Mouse (Mus musculus) MEL (cell line): ENCODE results near the gene 1700018F24Rik. TPM values are rescaled to one million over a fixed set of nuclear protein-coding genes. Genes with fewer than 3 reads are reported as not detected.
A peak's percentile ranks its signal among the peaks of the same experiment; 100 is the strongest.

ENCODE experiments used
- DNase-seq: peaks from one replicate; pipeline ENCODE4 v3.0.0; 2011; ENCODE audit warnings: low read depth, low spot score
- H3K27ac ChIP-seq: 2 replicates; pipeline ENCODE4 v1.5.1; 2012; ENCODE audit warnings: low read depth, mild to moderate bottlenecking, control low read depth, low read length, moderate library complexity; ENCODE audit not compliant: control insufficient read depth
- H3K27me3 ChIP-seq, 2 experiments: fragments of 150-350 bp in 1 of 2; sonication (generic) in 1 of 2; 2 replicates each; pipeline ENCODE4 v1.6.1; 2012; ENCODE audit warnings: low read length in 2 of 2, mild to moderate bottlenecking in 2 of 2, improper control_type of control experiment in 1 of 2, moderate library complexity in 1 of 2; ENCODE audit not compliant: insufficient read depth in 2 of 2, control insufficient read depth in 1 of 2
- H3K36me3 ChIP-seq, 2 experiments: 2 replicates each; pipeline ENCODE4 v1.6.1; 2012 to 2014; ENCODE audit warnings: low read length in 2 of 2, improper control_type of control experiment in 1 of 2, inconsistent platforms in 1 of 2, mild to moderate bottlenecking in 1 of 2; ENCODE audit not compliant: insufficient read depth in 2 of 2, control insufficient read depth in 1 of 2
- H3K4me1 ChIP-seq, 2 experiments: fragments of 150-350 bp in 1 of 2; sonication (generic) in 1 of 2; 2 replicates each; pipeline ENCODE4 v1.6.1; 2012; ENCODE audit warnings: low read length in 2 of 2, improper control_type of control experiment in 1 of 2, mild to moderate bottlenecking in 1 of 2; ENCODE audit not compliant: insufficient read depth in 2 of 2, control insufficient read depth in 1 of 2
- H3K4me3 ChIP-seq, 2 experiments: fragments of 150-350 bp in 1 of 2; sonication (generic) in 1 of 2; 2 replicates each; pipeline ENCODE4 v1.5.1; 2012; ENCODE audit warnings: low read depth in 2 of 2, low read length in 2 of 2, mild to moderate bottlenecking in 2 of 2, moderate library complexity in 2 of 2, control low read depth in 1 of 2, improper control_type of control experiment in 1 of 2; ENCODE audit not compliant: control insufficient read depth in 1 of 2, insufficient read depth in 1 of 2
- H3K79me2 ChIP-seq: 2 replicates; pipeline ENCODE4 v1.6.1; 2012; ENCODE audit warnings: mild to moderate bottlenecking, low read length, moderate library complexity; ENCODE audit not compliant: control insufficient read depth, poor library complexity, insufficient read depth
- H3K9ac ChIP-seq: 2 replicates; pipeline ENCODE4 v1.6.1; 2012; ENCODE audit warnings: low read depth, mild to moderate bottlenecking, control low read depth, low read length, moderate library complexity; ENCODE audit not compliant: control insufficient read depth, poor library complexity, severe bottlenecking
- H3K9me3 ChIP-seq: fragments of 150-350 bp; sonication (generic); replicated peaks from 2 replicates; pipeline ENCODE4 v1.6.1; 2012; ENCODE audit warnings: mild to moderate bottlenecking, low read length, improper control_type of control experiment, moderate library complexity; ENCODE audit not compliant: insufficient read depth
- BHLHE40 ChIP-seq: IDR thresholded peaks from 2 replicates; pipeline ENCODE4 v1.6.1; 2012; ENCODE audit warnings: low read depth, mild to moderate bottlenecking, inconsistent platforms, low read length, improper control_type of control experiment, borderline replicate concordance
- ELF1 ChIP-seq: IDR thresholded peaks from 2 replicates; pipeline ENCODE4 v1.6.1; 2014; ENCODE audit warnings: low read depth, mild to moderate bottlenecking, inconsistent platforms, low read length, improper control_type of control experiment, moderate library complexity
- EP300 ChIP-seq, 2 experiments: IDR thresholded peaks; 2 replicates each; pipeline ENCODE4 v1.6.1; 2011; ENCODE audit warnings: improper control_type of control experiment in 2 of 2, low read length in 2 of 2, low read depth in 1 of 2, mild to moderate bottlenecking in 1 of 2
- ETS1 ChIP-seq: IDR thresholded peaks from 2 replicates; pipeline ENCODE4 v1.6.1; 2012; ENCODE audit warnings: low read depth, mild to moderate bottlenecking, inconsistent platforms, low read length, improper control_type of control experiment, moderate library complexity
- GATA1 ChIP-seq: IDR thresholded peaks from 2 replicates; pipeline ENCODE4 v1.6.1; 2011; ENCODE audit warnings: low read depth, low read length, improper control_type of control experiment
- HCFC1 ChIP-seq: IDR thresholded peaks from 2 replicates; pipeline ENCODE4 v1.6.1; 2012; ENCODE audit warnings: low read depth, mild to moderate bottlenecking, inconsistent platforms, low read length, improper control_type of control experiment, moderate library complexity
- KAT2A ChIP-seq: conservative IDR thresholded peaks from 2 replicates; pipeline ENCODE4 v1.6.1; 2012; ENCODE audit warnings: low read depth, low read length, improper control_type of control experiment, inconsistent platforms
- MAX ChIP-seq: IDR thresholded peaks from 2 replicates; pipeline ENCODE4 v1.6.1; 2011; ENCODE audit warnings: low read length, improper control_type of control experiment
- MAZ ChIP-seq: IDR thresholded peaks from 2 replicates; pipeline ENCODE4 v1.6.1; 2012; ENCODE audit warnings: low read depth, mild to moderate bottlenecking, inconsistent platforms, low read length, improper control_type of control experiment
- NELFE ChIP-seq: IDR thresholded peaks from 2 replicates; pipeline ENCODE4 v1.6.1; 2011; ENCODE audit warnings: low read depth, low read length, improper control_type of control experiment
- NRF1 ChIP-seq: IDR thresholded peaks from 2 replicates; pipeline ENCODE4 v1.6.1; 2014; ENCODE audit warnings: low read depth, mild to moderate bottlenecking, inconsistent platforms, low read length, improper control_type of control experiment, moderate library complexity; ENCODE audit not compliant: poor library complexity, insufficient read depth, severe bottlenecking
- POLR2A ChIP-seq, 2 experiments: IDR thresholded peaks; 2 replicates each; pipeline ENCODE4 v1.6.1; 2011 to 2012; ENCODE audit warnings: low read length in 2 of 2, mild to moderate bottlenecking in 2 of 2, control low read depth in 1 of 2, improper control_type of control experiment in 1 of 2, low read depth in 1 of 2, moderate library complexity in 1 of 2; ENCODE audit not compliant: control insufficient read depth in 1 of 2, insufficient read depth in 1 of 2, poor library complexity in 1 of 2
- POLR2AphosphoS2 ChIP-seq: IDR thresholded peaks from 2 replicates; pipeline ENCODE4 v1.6.1; 2011; ENCODE audit warnings: low read length, improper control_type of control experiment
- RCOR1 ChIP-seq: IDR thresholded peaks from 2 replicates; pipeline ENCODE4 v1.6.1; 2012; ENCODE audit warnings: low read depth, mild to moderate bottlenecking, inconsistent platforms, low read length, improper control_type of control experiment
- SIN3A ChIP-seq: IDR thresholded peaks from 2 replicates; pipeline ENCODE4 v1.6.1; 2012; ENCODE audit warnings: low read length, improper control_type of control experiment, inconsistent platforms
- SMC3 ChIP-seq: IDR thresholded peaks from 2 replicates; pipeline ENCODE4 v1.6.1; 2011; ENCODE audit warnings: low read depth, low read length, improper control_type of control experiment
- TAL1 ChIP-seq: IDR thresholded peaks from 2 replicates; pipeline ENCODE4 v1.6.1; 2012; ENCODE audit warnings: mild to moderate bottlenecking, inconsistent platforms, low read length, moderate library complexity, mixed read lengths
- TBP ChIP-seq: IDR thresholded peaks from 2 replicates; pipeline ENCODE4 v1.8.0; 2011; ENCODE audit warnings: low read depth, low read length, improper control_type of control experiment
- TCF12 ChIP-seq: IDR thresholded peaks from 2 replicates; pipeline ENCODE4 v1.6.1; 2014; ENCODE audit warnings: low read depth, mild to moderate bottlenecking, inconsistent platforms, low read length, improper control_type of control experiment, moderate library complexity
- UBTF ChIP-seq: IDR thresholded peaks from 2 replicates; pipeline ENCODE4 v1.6.1; 2012; ENCODE audit warnings: low read depth, mild to moderate bottlenecking, inconsistent platforms, low read length, improper control_type of control experiment, moderate library complexity, borderline replicate concordance; ENCODE audit not compliant: insufficient read depth
- USF1 ChIP-seq: IDR thresholded peaks from 2 replicates; pipeline ENCODE4 v1.6.1; 2014; ENCODE audit warnings: low read depth, mild to moderate bottlenecking, inconsistent platforms, low read length, improper control_type of control experiment, moderate library complexity
- USF2 ChIP-seq, 2 experiments: IDR thresholded peaks; 2 replicates each; pipeline ENCODE4 v1.6.1; 2011 to 2012; ENCODE audit warnings: improper control_type of control experiment in 2 of 2, low read length in 2 of 2, borderline replicate concordance in 1 of 2, inconsistent platforms in 1 of 2, low read depth in 1 of 2, mild to moderate bottlenecking in 1 of 2; ENCODE audit not compliant: insufficient read depth in 1 of 2
- ZC3H11A ChIP-seq: IDR thresholded peaks from 2 replicates; pipeline ENCODE4 v1.6.1; 2012; ENCODE audit warnings: low read depth, mild to moderate bottlenecking, inconsistent platforms, low read length, improper control_type of control experiment
- ZMIZ1 ChIP-seq: IDR thresholded peaks from 2 replicates; pipeline ENCODE4 v1.6.1; 2012; ENCODE audit warnings: low read depth, mild to moderate bottlenecking, inconsistent platforms, low read length, improper control_type of control experiment, moderate library complexity
- polyA plus RNA-seq, 2 experiments: library from polyadenylated mRNA; stranded (reverse) in 1 of 2; unstranded in 1 of 2; fragments of >175 nt in 1 of 2; fragments of >200 nt in 1 of 2; gene quantifications; 2 replicates each; pipeline versions ENCODE4 v1.2.1 to v1.2.4; 2012; ENCODE audit warnings: low replicate concordance in 2 of 2, low read depth in 1 of 2; ENCODE audit not compliant: insufficient read length in 2 of 2, insufficient read depth in 1 of 2, missing spikeins in 1 of 2
- total RNA-seq: library from RNA; depleted of rRNA; stranded (reverse); fragments of 300-350 nt; gene quantifications from 2 replicates; pipeline ENCODE4 v1.2.3, GENCODE M21; 2012

1700018F24Rik gene
- total and polyA plus RNA-seq, 3 experiments, result not detected

DNA sequence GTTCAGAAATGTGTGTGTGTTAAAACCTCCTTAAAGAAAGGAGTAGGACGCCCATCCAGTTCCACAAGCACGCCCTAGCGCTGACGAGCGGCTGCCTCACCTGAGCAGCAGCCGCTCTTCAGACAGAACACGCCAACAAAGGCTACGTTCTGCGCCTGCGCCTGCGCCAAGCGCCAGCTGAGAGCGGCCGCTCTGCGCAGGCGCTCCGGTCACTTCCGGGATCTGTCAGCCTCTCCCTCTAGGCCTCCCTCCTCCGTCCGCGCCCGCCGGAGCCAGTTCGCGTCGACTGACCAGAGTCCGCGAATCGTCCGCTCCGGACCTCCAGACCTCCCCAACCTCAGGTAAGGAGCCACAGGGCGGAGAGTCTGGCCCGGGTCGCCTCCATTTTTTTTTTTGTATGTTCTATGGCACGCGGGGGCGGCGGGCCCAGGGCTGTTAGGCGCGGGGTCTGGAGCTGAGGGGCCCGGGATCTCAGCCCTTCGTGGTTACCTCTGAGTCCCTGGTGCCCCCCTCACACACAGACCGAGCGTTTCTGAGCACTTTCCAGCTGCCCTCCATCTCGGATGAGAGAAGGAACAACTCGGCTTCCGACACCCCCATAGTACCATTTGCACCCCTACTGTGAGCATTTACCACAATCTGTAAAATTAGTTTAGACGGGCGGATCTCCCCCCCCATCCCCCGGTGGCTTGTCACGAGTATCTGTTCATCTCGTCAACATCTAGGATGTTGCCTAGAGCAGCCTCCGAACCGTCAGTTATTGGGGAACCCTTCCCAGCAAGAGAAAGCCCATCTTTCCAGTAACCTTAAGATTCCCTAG lies 41.1 kb downstream of the 1700018F24Rik start, which contains the start of the genes Arpc1a and Kpna7:
Gene Arpc1a, plus strand, starts transcription at position 199 of the 820 bp plus-strand sequence.
Gene Kpna7, minus strand, starts transcription at position 399 of the 820 bp plus-strand sequence.
- H3K36me3 ChIP-seq, result peaks cover 8 to 18% of the 10 kb centered on the region in 2 experiments
- TF ChIP-seq USF1, result 0 out of 2 replicates have a peak, but pooled peaks have one; percentile 45
- 0 out of 2 replicates have a peak, but pooled peaks have one; percentile 28 for TF ChIP-seq RCOR1
- no peak for TF ChIP-seq USF2 (IDR thresholded peaks at IDR 0.05; ENCODE audit: borderline replicate concordance in 1 of 2, insufficient read depth in 1 of 2, low read depth in 1 of 2, low read length in 2 of 2)
- peak; percentile 53 for TF ChIP-seq MAX
- peak; percentile 85 for TF ChIP-seq HCFC1
- peak; percentile 70 to 93 for TF ChIP-seq POLR2A (IDR thresholded peaks at IDR 0.05; ENCODE audit: control insufficient read depth in 1 of 2, insufficient read depth in 1 of 2, low read depth in 1 of 2, low read length in 2 of 2, poor library complexity in 1 of 2)
- TF ChIP-seq GATA1, result no peak
- no peak for TF ChIP-seq ZC3H11A
- TF ChIP-seq TCF12, result peak; percentile 60; the same call in 1 of the 2 replicates
- 0 out of 2 replicates have a peak, but pooled peaks have one; percentile 64 for TF ChIP-seq ZMIZ1
- no peak for TF ChIP-seq TAL1
- TF ChIP-seq TBP, result peak; percentile 60
- TF ChIP-seq EP300 (IDR thresholded peaks at IDR 0.05; ENCODE audit: low read depth in 1 of 2, low read length in 2 of 2), result no peak
- no peak for TF ChIP-seq UBTF
- TF ChIP-seq KAT2A, result peak; percentile 52; the same call in 1 of the 2 replicates
- peak; percentile 99 for TF ChIP-seq ELF1
- TF ChIP-seq SMC3, result no peak
- TF ChIP-seq POLR2AphosphoS2, result peak; percentile 59; the same call in 1 of the 2 replicates
- TF ChIP-seq ETS1, result peak; percentile 52; the same call in 1 of the 2 replicates
- TF ChIP-seq BHLHE40, result no peak
- peak; percentile 82; the same call in 1 of the 2 replicates for TF ChIP-seq MAZ
- TF ChIP-seq SIN3A, result peak; percentile 89
- peak; percentile 86 for TF ChIP-seq NELFE
- peak; percentile 94 for TF ChIP-seq NRF1
- H3K9ac ChIP-seq, result peak within 1 kb of the TSS; percentile 94
- H3K27ac ChIP-seq, result peak within 1 kb of the TSS; percentile 44
- peak within 1 kb of the TSS; percentile 73 to 97 for H3K4me3 ChIP-seq
- H3K79me2 ChIP-seq, result peaks cover 43% of the 10 kb centered on the region
- H3K4me1 ChIP-seq, result peaks cover 6 to 10% of the 10 kb centered on the region in 2 experiments
- no peaks in the 10 kb centered on the region for H3K27me3 ChIP-seq
- DNase-seq, result peak; percentile 95
- no peaks in the 10 kb centered on the region for H3K9me3 ChIP-seq
